Mouse (Mus musculus) E14TG2a.4 (cell line): Measurements from ENCODE around the gene Mpzl3.

Experiments
- CTCF ChIP-seq: conservative IDR thresholded peaks from 2 replicates; pipeline ENCODE4 v1.5.1; 2014; ENCODE audit warnings: low read length
- NANOG ChIP-seq: IDR thresholded peaks from 2 replicates; pipeline ENCODE4 v1.6.1; 2014; ENCODE audit warnings: borderline replicate concordance, low read length, mixed read lengths

DNA sequence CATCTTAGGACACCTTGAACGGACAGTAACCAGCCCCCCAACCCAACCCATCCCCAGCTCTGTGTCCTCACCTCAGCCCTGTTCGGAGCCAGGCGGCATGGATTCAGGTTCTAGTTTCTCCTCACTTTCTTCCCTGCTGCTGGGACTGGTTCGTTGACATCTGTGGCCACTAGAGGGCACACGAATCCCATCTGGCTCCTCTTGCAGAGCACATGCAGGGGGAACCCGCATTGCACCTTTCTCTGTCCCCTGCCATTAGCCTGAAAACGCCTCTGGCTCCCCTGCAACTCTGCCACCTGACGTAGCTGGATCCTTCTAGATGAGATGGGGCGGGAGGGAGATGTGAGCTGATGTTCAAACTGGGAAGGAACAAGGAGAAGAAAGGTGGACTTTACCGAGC lies 66.8 kb downstream of the Mpzl3 start:
- TF ChIP-seq NANOG: no peak
- TF ChIP-seq CTCF: peak; percentile 64
